Mouse (Mus musculus) kidney, embryonic 16.5 days (tissue): ENCODE measurements around the gene Ptpdc1. TPM values are rescaled to one million over a fixed set of nuclear protein-coding genes. Genes with fewer than 3 reads are reported as not detected.

Experiments used
- ATAC-seq: fragments of 200-750 bp; cut with Nextera tagmentation; 2 replicates; pipeline ENCODE4 v1.8.0; 2017; ENCODE audit warnings: moderate TSS enrichment; ENCODE audit not compliant: low FRiP score, low TSS enrichment
- H3K27ac ChIP-seq: fragments of 300-500 bp; sonication (generic); 2 replicates; pipeline ENCODE4 v1.5.1; 2014; ENCODE audit warnings: low read length
- H3K27me3 ChIP-seq: fragments of 300-500 bp; sonication (generic); 2 replicates; pipeline ENCODE4 v1.6.1; 2014; ENCODE audit warnings: low read length, control low read depth, mixed read lengths; ENCODE audit not compliant: insufficient read depth
- H3K36me3 ChIP-seq: fragments of 300-500 bp; sonication (generic); 2 replicates; pipeline ENCODE4 v1.6.1; 2014; ENCODE audit warnings: low read length, control low read depth, mixed read lengths; ENCODE audit not compliant: insufficient read depth
- H3K4me1 ChIP-seq: fragments of 300-500 bp; sonication (generic); 2 replicates; pipeline ENCODE4 v1.6.1; 2014; ENCODE audit warnings: low read length, control low read depth, mixed read lengths; ENCODE audit not compliant: insufficient read depth
- H3K4me2 ChIP-seq: fragments of 300-500 bp; sonication (generic); replicated peaks from 2 replicates; pipeline ENCODE4 v1.6.1; 2014; ENCODE audit warnings: low read depth, low read length
- H3K4me3 ChIP-seq: fragments of 300-500 bp; sonication (generic); 2 replicates; pipeline ENCODE4 v1.5.1; 2014; ENCODE audit warnings: mild to moderate bottlenecking, low read length
- H3K9ac ChIP-seq: fragments of 300-500 bp; sonication (generic); replicated peaks from 2 replicates; pipeline ENCODE4 v1.6.1; 2014; ENCODE audit warnings: low read length
- H3K9me3 ChIP-seq: fragments of 300-500 bp; sonication (generic); 2 replicates; pipeline ENCODE4 v1.6.1; 2016; ENCODE audit warnings: low read length, control low read depth
- WGBS: fragments of 180-500 bp; shearing (Covaris S2); extraction: QIAGEN DNeasy Blood & Tissue Kit; methylation state at CpG from one replicate; pipeline ENCODE4 v1.1.7; 2014; 5-methylcytosine and 5-hydroxymethylcytosine counted together
- polyA plus RNA-seq: library from polyadenylated mRNA; unstranded; fragments of >200 nt; fragmentation: Nextera tagmentation; extraction: Ambion mirVana; gene quantifications from 2 replicates; pipeline ENCODE4 v1.2.1, GENCODE M21; 2015

Ptpdc1 gene
- polyA plus RNA-seq, result 11.4 and 12.3 TPM in 2 replicates

DNA sequence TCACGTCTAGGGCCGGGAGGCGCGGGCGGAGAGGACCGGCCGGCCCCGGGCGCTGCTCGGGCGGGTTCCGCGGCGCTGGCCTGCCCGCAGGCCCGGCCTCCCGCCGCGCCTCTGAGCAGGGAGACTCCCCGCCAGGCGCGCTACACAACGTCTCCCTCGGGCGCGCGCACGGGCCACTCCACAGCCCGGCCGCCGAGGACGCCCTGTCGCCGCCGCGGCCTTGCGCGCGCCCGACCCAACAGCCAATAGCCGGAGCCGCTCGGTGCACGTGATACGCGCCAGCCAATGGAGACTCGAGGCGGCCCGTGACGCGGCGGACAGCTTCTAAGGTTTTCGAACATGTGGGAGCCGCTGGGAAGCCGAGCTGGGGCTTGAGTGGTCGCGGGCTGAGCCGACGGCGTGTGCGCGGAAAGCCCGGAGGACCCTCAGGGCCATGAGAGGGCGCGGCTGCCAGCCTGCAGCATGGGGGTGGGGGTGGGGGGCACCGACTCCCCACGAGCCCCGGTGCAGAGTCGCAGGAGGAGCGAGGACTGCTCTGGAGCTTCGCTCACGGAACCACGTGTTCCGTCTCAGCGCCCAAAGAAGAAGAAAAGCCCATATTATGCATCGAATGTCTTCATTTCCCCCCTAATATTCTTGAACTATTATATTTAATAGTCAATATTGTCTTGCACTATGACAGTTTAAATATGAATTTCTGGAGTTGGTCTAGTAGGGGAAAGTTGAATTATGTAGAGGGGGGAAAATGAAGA lies at the start of gene Ptpdc1:
Ptpdc1 (minus strand) TSS at position 232 of the 752 bp plus-strand sequence.
- H3K4me1 ChIP-seq, result peaks cover 5% of the 10 kb centered on the region; the same call in 1 of the 2 replicates
- 2% methylated on average over 71 of the region's 76 CpGs for WGBS
- peak; percentile 100 for ATAC-seq

DNA sequence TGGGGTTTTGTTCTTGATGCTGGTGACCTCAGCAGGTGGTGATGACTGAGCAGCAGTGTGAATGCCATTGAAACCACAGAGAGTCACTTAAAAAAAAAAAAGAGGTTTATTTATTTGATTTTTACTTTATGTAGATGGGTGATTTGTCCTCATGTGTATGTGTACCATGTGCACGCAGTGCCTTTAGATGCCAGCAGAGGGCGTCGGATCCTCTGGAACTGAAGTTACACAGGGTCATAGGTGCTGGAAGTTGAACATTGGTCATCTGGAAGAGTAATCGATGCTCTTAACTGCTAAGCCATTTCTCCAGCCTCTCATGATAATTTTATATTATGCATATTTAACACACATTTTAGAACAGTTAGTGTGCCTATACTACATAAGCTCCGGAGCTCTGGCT lies 49.1 kb upstream of the Ptpdc1 start:
- Histone ChIP-seq H3K4me1 (peaks cover 5% of the 10 kb centered on the region; the same call in 1 of the 2 replicates), H3K36me3 (no peaks in the 10 kb centered on the region), H3K27ac (no peak overlapping the region), H3K9me3 (peaks cover 4% of the 10 kb centered on the region; the same call in 1 of the 2 replicates), H3K4me2 (no peak overlapping the region), H3K4me3 (no peak overlapping the region), H3K9ac (no peak overlapping the region), H3K27me3 (peaks cover 62% of the 10 kb centered on the region)
- WGBS, result 72% methylated on average over 5 of the region's 5 CpGs
- no peak for ATAC-seq

More for the DNA sequence above, at the start of gene Ptpdc1:
- Histone ChIP-seq H3K9ac (peak within 1 kb of the TSS; percentile 93), H3K9me3 (no peaks in the 10 kb centered on the region), H3K4me3 (peak within 1 kb of the TSS; percentile 77), H3K27me3 (peaks cover 4% of the 10 kb centered on the region; the same call in 1 of the 2 replicates), H3K27ac (peak within 1 kb of the TSS; percentile 87), H3K4me2 (peak within 1 kb of the TSS; percentile 89), H3K36me3 (no peaks in the 10 kb centered on the region)

DNA sequence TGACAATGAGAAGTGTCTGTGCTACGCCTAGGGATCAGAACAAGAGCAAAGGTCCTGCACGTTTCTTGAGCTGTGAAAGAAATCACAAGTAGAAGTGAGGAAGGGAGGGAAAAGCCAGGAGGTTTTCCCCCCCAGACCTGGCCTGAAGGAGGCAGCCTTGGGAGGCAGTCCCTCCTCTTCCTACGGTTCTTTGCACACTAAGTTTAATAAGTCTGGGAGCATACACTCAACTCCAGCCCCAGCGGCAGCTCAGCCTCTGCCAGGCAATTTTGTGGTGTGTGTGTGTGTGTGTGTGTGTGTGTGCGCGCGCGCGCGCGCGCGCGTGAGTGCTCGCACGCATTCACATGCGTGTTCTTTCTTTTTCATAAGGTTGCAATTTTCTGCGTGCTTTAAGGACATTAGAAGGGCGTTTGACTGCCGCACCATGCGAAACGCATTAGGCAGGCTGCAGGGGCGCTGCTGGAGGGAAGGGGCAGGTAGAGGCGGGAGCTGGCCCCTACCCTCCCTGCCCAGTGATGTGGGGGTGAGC lies 46.9 kb upstream of the Ptpdc1 start:
- under 1% methylated on average over 24 of the region's 24 CpGs for WGBS
- no peak for ATAC-seq
- Histone ChIP-seq H3K4me3 (peak overlapping the region; percentile 5), H3K36me3 (no peaks in the 10 kb centered on the region), H3K9me3 (peaks cover 4% of the 10 kb centered on the region; the same call in 1 of the 2 replicates), H3K4me2 (peak overlapping the region; percentile 40), H3K9ac (no peak overlapping the region), H3K27ac (no peak overlapping the region), H3K4me1 (peaks cover 9% of the 10 kb centered on the region), H3K27me3 (peaks cover 74% of the 10 kb centered on the region)

DNA sequence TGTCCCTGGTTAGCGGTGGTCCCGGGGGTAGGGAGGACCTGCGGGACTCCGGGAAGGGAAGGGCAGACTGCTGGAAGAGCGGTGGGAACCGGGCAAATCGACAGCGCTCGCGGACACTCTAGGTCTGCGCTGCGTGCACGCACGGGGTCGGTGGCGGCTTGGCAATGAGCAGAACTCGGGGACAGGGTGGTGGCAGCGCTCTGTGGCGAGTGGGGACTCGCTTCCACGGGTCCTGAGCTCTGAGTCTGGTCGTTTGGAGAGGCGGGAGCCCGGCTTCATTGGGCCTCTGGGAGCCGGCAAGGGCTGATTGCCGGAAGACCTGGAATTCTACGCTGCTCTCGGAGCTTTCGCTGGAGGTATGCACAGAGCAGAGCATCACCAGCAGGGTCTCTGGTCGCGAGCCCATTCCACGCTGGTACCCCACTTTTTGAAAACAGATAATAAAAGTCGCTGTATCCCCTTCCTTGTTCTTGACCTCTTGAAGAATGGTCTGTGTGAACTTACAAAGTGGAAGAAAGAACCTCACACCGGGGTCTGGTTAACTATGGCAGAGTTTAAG lies 43.6 kb upstream of the Ptpdc1 start:
- peak overlapping the region; percentile 31 for H3K4me2 ChIP-seq
- ATAC-seq, result no peak; the same call in 1 of the 2 replicates
- no peaks in the 10 kb centered on the region for H3K9me3 ChIP-seq
- peaks cover 93% of the 10 kb centered on the region for H3K27me3 ChIP-seq
- no peaks in the 10 kb centered on the region for H3K36me3 ChIP-seq
- peak overlapping the region; percentile 19 for H3K4me3 ChIP-seq
- peaks cover 12% of the 10 kb centered on the region for H3K4me1 ChIP-seq
- under 1% methylated on average over 34 of the region's 34 CpGs for WGBS
- no peak overlapping the region for H3K9ac ChIP-seq
- no peak overlapping the region for H3K27ac ChIP-seq

DNA sequence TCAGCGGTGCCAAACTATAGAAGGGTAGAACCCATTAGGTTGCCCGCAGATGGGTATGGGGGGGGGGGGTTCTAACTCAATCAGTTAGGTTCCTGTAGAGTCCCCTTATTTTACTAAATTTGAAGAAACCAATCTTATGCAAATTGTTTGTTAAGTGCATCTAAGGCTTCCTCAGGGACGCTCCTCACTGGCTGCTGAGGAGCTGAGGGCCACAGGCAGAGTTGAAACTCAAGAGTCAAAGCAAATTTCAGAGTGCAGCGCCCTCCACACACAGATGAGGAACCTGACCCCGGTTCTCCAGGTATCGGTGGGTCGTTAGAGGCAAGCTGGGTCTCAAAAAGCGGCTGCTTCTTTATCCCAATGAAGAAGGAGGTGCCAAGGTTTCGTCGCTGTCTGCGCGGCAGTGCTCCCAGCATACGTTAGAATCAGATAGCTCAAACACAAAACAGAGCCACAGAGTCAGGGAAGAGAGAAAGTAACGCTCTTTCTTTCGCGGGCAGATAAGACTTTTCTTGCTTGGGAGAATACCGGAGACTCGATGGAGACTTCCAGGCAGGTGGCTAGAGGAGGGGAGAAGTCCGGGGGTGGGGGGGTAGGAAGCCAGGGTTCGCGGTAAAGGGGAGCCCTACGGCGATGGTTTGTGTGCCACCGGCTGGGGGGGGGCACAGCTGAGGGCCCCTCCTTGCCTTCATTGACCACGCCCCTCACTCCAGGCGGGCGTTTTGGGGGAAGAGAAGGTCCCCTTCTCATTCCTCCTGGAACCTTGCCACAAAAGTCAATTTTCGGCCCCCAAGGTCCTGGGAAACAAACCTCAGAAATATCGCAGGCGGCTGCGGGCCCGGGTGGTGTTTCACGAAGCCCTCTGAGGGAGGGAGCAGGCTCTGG lies 42.9 kb upstream of the Ptpdc1 start:
- peak overlapping the region; percentile 19 for H3K4me3 ChIP-seq
- no peak for ATAC-seq
- WGBS, result 1% methylated on average over 33 of the region's 33 CpGs
- H3K9ac ChIP-seq, result no peak overlapping the region
- peaks cover 13% of the 10 kb centered on the region for H3K4me1 ChIP-seq
- no peaks in the 10 kb centered on the region for H3K9me3 ChIP-seq
- H3K27ac ChIP-seq, result no peak overlapping the region
- no peaks in the 10 kb centered on the region for H3K36me3 ChIP-seq
- peaks cover 97% of the 10 kb centered on the region for H3K27me3 ChIP-seq
- H3K4me2 ChIP-seq, result no peak overlapping the region

DNA sequence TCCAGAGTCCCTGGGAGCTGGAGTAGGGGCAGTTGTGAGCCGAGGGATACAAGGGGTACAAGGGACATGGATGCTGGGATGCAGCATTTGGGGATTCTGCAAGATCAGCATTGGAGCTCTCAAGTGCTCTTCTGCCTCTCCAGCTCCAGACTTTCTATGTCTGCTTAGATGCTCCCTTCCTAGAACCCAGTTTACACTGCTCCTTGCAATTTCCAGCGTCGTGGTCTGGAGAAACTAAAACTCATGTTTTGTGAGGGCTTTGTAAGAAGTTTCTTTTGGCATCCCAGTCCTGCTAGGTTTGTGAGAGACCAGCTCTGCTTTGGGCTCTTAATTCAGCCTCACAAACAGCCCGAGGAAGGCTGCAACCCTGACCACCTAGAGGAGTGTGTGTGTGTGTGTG lies 42.0 kb upstream of the Ptpdc1 start:
- Histone ChIP-seq H3K9ac (no peak overlapping the region), H3K27me3 (peaks cover 97% of the 10 kb centered on the region), H3K4me2 (no peak overlapping the region), H3K27ac (no peak overlapping the region), H3K9me3 (no peaks in the 10 kb centered on the region), H3K4me1 (peaks cover 16% of the 10 kb centered on the region), H3K4me3 (no peak overlapping the region), H3K36me3 (no peaks in the 10 kb centered on the region)
- no peak for ATAC-seq
- WGBS, result 1% methylated on average over 4 of the region's 4 CpGs

DNA sequence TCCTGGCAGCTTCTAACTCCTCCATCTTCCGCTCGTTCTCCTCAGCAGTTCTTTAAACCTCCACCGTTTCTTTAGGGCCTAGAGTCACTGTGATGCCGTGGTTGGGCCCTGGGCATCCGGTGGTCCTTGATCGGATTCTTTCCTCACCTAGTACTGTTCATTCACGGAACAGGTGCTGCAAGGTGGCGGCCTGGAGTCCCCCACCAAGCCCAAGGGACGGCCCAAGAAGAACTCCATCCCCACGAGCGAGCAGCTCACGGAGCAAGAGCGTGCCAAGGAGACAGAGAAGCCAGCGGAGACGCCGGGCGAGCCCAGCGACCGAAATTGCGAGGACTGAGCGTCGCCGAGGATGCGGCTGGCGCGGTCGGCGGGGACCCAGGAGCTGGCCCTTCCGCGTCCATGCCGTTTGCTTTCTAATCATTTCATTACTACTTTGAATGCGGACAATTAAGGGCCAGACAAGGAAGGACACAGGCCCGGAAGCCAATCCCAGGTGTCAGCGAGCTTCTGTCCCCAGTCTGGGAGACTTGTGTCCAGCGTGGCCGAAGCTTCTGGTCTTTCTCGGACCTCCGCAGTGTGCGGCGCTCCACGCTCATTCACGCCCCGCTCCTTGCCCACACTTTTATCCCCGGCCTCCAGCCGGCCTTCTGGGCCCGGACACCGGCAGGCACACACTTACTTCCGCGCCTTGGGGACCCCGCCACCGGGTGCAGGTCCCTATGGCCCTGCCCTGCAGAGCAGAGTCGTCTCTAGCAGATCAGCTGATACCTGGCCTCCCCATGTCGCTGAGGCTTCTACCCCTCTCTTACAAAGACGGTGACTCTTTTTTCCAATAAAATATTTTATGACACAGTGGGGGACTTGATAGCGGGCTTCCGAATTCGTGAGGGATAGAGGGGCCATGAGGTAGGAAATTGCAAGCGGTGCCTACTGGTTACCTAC lies 40.5 kb upstream of the Ptpdc1 start:
- Histone ChIP-seq H3K27me3 (peaks cover 100% of the 10 kb centered on the region), H3K4me2 (no peak overlapping the region), H3K4me1 (peaks cover 14% of the 10 kb centered on the region), H3K9me3 (no peaks in the 10 kb centered on the region), H3K36me3 (no peaks in the 10 kb centered on the region), H3K9ac (no peak overlapping the region), H3K4me3 (no peak overlapping the region), H3K27ac (no peak overlapping the region)
- ATAC-seq, result no peak
- 1% methylated on average over 58 of the region's 58 CpGs for WGBS

DNA sequence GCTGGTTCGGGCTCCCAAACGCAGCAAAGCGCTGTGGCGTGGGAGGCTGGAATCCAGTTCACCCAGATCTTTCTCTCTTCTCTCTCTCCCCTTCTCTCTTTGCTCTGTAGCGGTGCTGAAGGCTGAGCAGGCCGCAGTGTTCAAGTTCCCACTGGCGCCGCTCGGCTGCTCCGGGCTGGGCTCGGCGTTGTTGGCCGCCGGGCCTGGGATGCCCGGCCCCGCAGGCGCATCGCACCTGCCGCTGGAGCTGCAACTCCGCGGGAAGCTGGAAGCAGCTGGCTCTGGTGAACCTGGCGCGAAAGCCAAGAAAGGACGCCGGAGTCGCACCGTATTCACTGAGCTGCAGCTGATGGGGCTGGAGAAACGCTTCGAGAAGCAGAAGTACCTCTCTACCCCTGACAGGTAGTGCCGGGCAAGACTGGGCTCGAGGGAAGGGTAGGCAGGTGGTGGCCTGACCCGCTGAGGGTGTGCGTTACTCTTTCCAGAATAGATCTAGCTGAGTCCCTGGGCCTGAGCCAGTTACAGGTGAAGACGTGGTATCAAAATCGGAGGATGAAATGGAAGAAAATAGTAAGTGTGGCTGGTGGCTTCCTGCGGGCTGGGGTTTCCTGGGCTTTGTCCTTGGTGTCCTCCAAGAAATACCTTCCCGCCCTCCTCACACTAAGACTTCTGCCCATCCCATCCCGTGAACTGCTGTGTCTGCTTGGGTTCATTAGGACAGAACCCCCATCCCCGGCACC lies 39.6 kb upstream of the Ptpdc1 start:
- H3K4me1 ChIP-seq, result peaks cover 17% of the 10 kb centered on the region
- no peaks in the 10 kb centered on the region for H3K36me3 ChIP-seq
- no peak overlapping the region for H3K27ac ChIP-seq
- H3K4me2 ChIP-seq, result no peak overlapping the region
- no peaks in the 10 kb centered on the region for H3K9me3 ChIP-seq
- H3K4me3 ChIP-seq, result peak overlapping the region; percentile 16; the same call in 1 of the 2 replicates
- no peak overlapping the region for H3K9ac ChIP-seq
- H3K27me3 ChIP-seq, result peaks cover 100% of the 10 kb centered on the region
- WGBS, result 1% methylated on average over 39 of the region's 39 CpGs
- no peak for ATAC-seq
